Mouse (Mus musculus): ENCODE measurements at regions not wholly inside any gene's neighbourhood (a gene's known extent, or its start where the extent isn't known, plus 50 kb on each side); places are given as distances from the start of the nearest gene placed in this dataset.

DNA sequence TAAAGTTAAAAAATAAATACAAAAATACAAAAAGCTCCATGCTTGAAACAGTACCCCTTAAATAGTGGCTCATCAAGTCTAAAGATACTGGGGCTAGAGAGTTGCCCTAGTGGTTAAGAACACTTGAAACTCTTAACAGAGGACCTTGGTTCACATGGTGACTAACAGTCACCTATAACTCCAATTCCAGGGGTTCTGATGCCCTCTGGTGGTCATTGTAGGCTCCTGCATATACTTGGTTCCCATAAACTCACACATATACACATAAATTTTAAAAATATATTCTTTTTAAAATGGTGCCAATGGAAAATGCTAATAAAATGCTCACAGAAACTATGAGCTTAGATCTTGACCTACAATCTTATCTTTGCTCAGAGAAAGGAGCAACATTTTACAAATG lies 286.4 kb downstream of the Pdcd6ip start:
- ATAC-seq (ENCODE audit: low FRiP score), result no peak
- no peak overlapping the region for H3K27ac ChIP-seq (ENCODE audit: low read depth, low read length)
- no peaks in the 10 kb centered on the region for H3K27me3 ChIP-seq (ENCODE audit: control insufficient read depth, insufficient read depth, low read length)
- H3K4me3 ChIP-seq (ENCODE audit: low read depth, low read length), result no peak overlapping the region
- no peaks in the 10 kb centered on the region for H3K4me1 ChIP-seq (replicated peaks; ENCODE audit: control insufficient read depth, insufficient read depth, low read length)
- H3K36me3 ChIP-seq (ENCODE audit: control insufficient read depth, insufficient read depth, low read length), result no peaks in the 10 kb centered on the region
- no peak overlapping the region for H3K9ac ChIP-seq (ENCODE audit: low read depth, low read length)
- DNase-seq (ENCODE audit: low spot score), result peak; percentile 15
- H3K9me3 ChIP-seq (ENCODE audit: control insufficient read depth, low read length), result no peaks in the 10 kb centered on the region
- H3K4me2 ChIP-seq (replicated peaks; ENCODE audit: low read depth, low read length), result no peak overlapping the region

DNA sequence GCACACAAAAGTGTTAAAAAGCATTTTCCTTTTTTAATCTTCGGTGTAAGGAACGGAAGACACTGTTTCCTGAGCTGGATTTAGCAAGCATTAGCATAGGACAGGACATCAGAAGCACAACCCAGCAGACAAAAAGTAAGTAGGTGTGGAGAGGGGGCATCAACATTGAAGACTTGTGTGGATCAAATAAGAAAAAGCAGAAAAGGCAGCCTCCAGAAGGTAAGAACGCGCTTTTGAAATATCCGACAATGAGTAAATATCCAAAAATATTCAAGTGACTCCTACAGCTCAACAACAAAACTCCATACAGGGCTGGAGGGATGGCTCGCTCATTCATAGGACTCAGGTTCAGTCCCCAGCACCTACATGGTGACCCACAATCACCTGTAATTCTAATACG lies 286.9 kb downstream of the Pdcd6ip start:
- Histone ChIP-seq H3K4me3 (ENCODE audit: low read depth, low read length) (no peak overlapping the region), H3K4me1 (replicated peaks; ENCODE audit: control insufficient read depth, insufficient read depth, low read length) (no peaks in the 10 kb centered on the region), H3K27ac (ENCODE audit: low read depth, low read length) (no peak overlapping the region), H3K9ac (ENCODE audit: low read depth, low read length) (no peak overlapping the region), H3K36me3 (ENCODE audit: control insufficient read depth, insufficient read depth, low read length) (no peaks in the 10 kb centered on the region), H3K9me3 (ENCODE audit: control insufficient read depth, low read length) (no peaks in the 10 kb centered on the region), H3K4me2 (replicated peaks; ENCODE audit: low read depth, low read length) (no peak overlapping the region), H3K27me3 (ENCODE audit: control insufficient read depth, insufficient read depth, low read length) (no peaks in the 10 kb centered on the region)
- no peak for DNase-seq (ENCODE audit: low spot score)
- ATAC-seq (ENCODE audit: low FRiP score), result no peak
- WGBS, result 97% methylated on average over 7 of the region's 7 CpGs

DNA sequence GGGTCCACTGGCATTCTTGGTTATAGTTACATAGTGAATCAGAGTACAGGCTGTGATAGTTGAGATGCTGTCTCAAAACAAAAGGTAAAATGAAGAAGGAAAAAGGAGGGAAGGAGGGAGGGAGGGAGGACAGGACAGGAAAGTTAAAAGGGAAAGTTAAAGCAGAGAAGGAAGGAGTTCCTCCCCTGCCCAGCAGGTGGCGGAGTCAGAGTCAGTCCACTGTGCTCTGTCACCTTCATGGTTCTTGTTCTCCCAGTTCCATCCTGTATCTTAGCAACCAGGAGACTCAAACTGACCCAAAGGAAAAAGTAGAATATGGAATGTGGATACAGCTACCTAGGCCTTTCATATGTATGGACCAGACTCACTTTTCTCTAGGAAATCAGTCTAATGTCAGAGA lies 288.3 kb downstream of the Pdcd6ip start:
- Histone ChIP-seq H3K36me3 (ENCODE audit: control insufficient read depth, insufficient read depth, low read length) (no peaks in the 10 kb centered on the region), H3K27ac (ENCODE audit: low read depth, low read length) (no peak overlapping the region), H3K4me3 (ENCODE audit: low read depth, low read length) (no peak overlapping the region), H3K9ac (ENCODE audit: low read depth, low read length) (no peak overlapping the region), H3K9me3 (ENCODE audit: control insufficient read depth, low read length) (no peaks in the 10 kb centered on the region), H3K4me2 (replicated peaks; ENCODE audit: low read depth, low read length) (no peak overlapping the region), H3K4me1 (replicated peaks; ENCODE audit: control insufficient read depth, insufficient read depth, low read length) (no peaks in the 10 kb centered on the region), H3K27me3 (ENCODE audit: control insufficient read depth, insufficient read depth, low read length) (no peaks in the 10 kb centered on the region)
- WGBS, result 73% methylated on average over 1 of the region's 1 CpGs
- peak; percentile 22 for DNase-seq (ENCODE audit: low spot score)
- no peak for ATAC-seq (ENCODE audit: low FRiP score)

DNA sequence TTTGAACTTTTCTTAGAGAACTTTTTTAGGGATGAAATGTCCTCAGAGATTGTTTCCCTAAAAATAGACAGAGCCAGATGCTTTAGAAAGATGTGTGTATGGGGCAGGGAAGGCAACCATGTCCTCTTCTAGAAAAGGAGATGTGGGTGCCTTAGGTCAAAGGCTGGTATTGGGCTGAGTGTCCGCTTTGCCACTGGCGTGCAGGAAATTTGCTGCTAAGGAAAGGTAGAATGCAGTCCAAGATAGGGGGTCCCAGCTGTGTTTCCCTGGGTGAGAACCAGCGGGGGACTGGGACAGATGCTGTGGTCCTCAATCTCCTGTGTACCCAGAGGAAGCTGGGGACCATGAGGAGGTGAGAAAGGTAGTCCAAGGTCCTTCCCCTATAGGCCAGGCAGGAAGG lies 291.0 kb downstream of the Pdcd6ip start:
- Histone ChIP-seq H3K36me3 (ENCODE audit: control insufficient read depth, insufficient read depth, low read length) (no peaks in the 10 kb centered on the region), H3K4me2 (replicated peaks; ENCODE audit: low read depth, low read length) (no peak overlapping the region), H3K4me3 (ENCODE audit: low read depth, low read length) (no peak overlapping the region), H3K27me3 (ENCODE audit: control insufficient read depth, insufficient read depth, low read length) (no peaks in the 10 kb centered on the region), H3K4me1 (replicated peaks; ENCODE audit: control insufficient read depth, insufficient read depth, low read length) (no peaks in the 10 kb centered on the region), H3K9ac (ENCODE audit: low read depth, low read length) (no peak overlapping the region), H3K27ac (ENCODE audit: low read depth, low read length) (no peak overlapping the region), H3K9me3 (ENCODE audit: control insufficient read depth, low read length) (no peaks in the 10 kb centered on the region)
- DNase-seq (ENCODE audit: low spot score) (no peak), ATAC-seq (ENCODE audit: low FRiP score) (no peak)
- 86% methylated on average over 3 of the region's 3 CpGs for WGBS

DNA sequence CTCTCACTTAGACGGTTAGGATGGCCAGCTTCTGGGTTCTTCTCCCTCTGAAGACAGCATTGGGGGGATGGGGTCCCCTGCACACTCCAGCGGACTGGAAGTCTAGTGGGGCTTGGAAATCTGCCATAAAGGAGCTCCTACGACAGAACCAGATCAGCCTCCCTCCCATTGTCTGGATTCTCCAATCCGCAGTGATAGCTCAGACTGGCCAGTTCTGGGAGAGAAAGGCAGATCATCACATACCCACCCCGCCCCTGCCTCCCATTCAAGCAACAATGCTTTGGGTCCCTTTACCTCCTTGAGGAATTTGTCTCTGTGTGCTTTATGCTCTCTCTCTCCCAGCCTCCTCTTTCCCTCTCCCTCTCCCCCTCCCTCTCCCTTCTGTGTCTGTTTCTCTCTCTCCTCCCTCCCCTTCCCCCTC lies 292.5 kb downstream of the Pdcd6ip start:
- H3K4me2 ChIP-seq (replicated peaks; ENCODE audit: low read depth, low read length), result no peak overlapping the region
- H3K4me3 ChIP-seq (ENCODE audit: low read depth, low read length), result no peak overlapping the region
- H3K36me3 ChIP-seq (ENCODE audit: control insufficient read depth, insufficient read depth, low read length), result no peaks in the 10 kb centered on the region
- no peak overlapping the region for H3K9ac ChIP-seq (ENCODE audit: low read depth, low read length)
- H3K27me3 ChIP-seq (ENCODE audit: control insufficient read depth, insufficient read depth, low read length), result no peaks in the 10 kb centered on the region
- H3K9me3 ChIP-seq (ENCODE audit: control insufficient read depth, low read length), result no peaks in the 10 kb centered on the region
- WGBS, result 30% methylated on average over 5 of the region's 5 CpGs
- peak; percentile 25 for DNase-seq (ENCODE audit: low spot score)
- no peaks in the 10 kb centered on the region for H3K4me1 ChIP-seq (replicated peaks; ENCODE audit: control insufficient read depth, insufficient read depth, low read length)
- ATAC-seq (ENCODE audit: low FRiP score), result peak; percentile 78; the same call in 1 of the 2 replicates
- no peak overlapping the region for H3K27ac ChIP-seq (ENCODE audit: low read depth, low read length)

DNA sequence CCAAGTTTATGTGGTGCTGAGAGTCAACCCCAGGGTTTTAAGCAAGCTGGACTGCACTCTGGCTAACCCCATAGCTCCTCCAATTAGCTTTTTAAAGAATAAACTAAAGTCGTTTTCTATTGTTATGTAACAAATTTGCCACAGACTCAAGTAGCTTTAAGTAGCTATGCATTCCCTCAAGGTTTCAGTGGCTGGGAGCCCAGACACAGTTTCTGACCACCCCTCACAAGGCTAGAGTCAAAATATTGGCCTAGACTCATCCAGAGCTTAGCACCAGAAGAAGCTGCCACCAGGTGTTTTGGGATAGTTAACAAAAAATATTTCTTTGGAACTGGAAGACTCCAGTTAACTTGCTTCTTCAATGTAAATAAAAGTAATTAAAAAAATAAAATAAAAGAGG lies 293.4 kb downstream of the Pdcd6ip start:
- no peaks in the 10 kb centered on the region for H3K27me3 ChIP-seq (ENCODE audit: control insufficient read depth, insufficient read depth, low read length)
- DNase-seq (ENCODE audit: low spot score) (no peak), ATAC-seq (ENCODE audit: low FRiP score) (no peak)
- H3K4me1 ChIP-seq (replicated peaks; ENCODE audit: control insufficient read depth, insufficient read depth, low read length), result no peaks in the 10 kb centered on the region
- no peak overlapping the region for H3K27ac ChIP-seq (ENCODE audit: low read depth, low read length)
- H3K36me3 ChIP-seq (ENCODE audit: control insufficient read depth, insufficient read depth, low read length), result no peaks in the 10 kb centered on the region
- H3K4me3 ChIP-seq (ENCODE audit: low read depth, low read length), result no peak overlapping the region
- no peak overlapping the region for H3K4me2 ChIP-seq (replicated peaks; ENCODE audit: low read depth, low read length)
- H3K9ac ChIP-seq (ENCODE audit: low read depth, low read length), result no peak overlapping the region
- no peaks in the 10 kb centered on the region for H3K9me3 ChIP-seq (ENCODE audit: control insufficient read depth, low read length)
- 66% methylated on average over 1 of the region's 1 CpGs for WGBS

DNA sequence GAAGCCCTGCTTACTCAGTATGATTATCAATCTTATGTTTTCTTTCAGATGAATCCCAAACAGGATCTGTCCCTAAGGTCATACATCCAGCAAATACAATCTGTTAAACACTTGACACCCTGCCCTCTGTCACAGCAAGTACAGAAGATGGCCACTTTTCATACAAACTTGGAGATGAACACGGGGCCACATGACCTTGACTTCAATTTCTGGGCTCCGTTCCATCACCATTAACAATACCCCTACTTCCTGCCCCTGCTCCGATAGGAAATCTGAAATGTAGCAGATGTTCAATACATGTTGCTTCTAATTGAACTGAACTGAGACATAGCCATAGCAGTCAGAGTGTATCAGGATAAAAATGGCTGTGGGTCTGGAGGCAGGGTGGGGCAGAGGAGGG lies 294.2 kb downstream of the Pdcd6ip start:
- no peak for ATAC-seq (ENCODE audit: low FRiP score)
- Histone ChIP-seq H3K4me3 (ENCODE audit: low read depth, low read length) (no peak overlapping the region), H3K27me3 (ENCODE audit: control insufficient read depth, insufficient read depth, low read length) (no peaks in the 10 kb centered on the region), H3K27ac (ENCODE audit: low read depth, low read length) (no peak overlapping the region), H3K4me1 (replicated peaks; ENCODE audit: control insufficient read depth, insufficient read depth, low read length) (no peaks in the 10 kb centered on the region), H3K9ac (ENCODE audit: low read depth, low read length) (no peak overlapping the region), H3K9me3 (ENCODE audit: control insufficient read depth, low read length) (no peaks in the 10 kb centered on the region), H3K4me2 (replicated peaks; ENCODE audit: low read depth, low read length) (no peak overlapping the region), H3K36me3 (ENCODE audit: control insufficient read depth, insufficient read depth, low read length) (no peaks in the 10 kb centered on the region)
- no peak for DNase-seq (ENCODE audit: low spot score)
- WGBS, result 93% methylated on average over 3 of the region's 3 CpGs

DNA sequence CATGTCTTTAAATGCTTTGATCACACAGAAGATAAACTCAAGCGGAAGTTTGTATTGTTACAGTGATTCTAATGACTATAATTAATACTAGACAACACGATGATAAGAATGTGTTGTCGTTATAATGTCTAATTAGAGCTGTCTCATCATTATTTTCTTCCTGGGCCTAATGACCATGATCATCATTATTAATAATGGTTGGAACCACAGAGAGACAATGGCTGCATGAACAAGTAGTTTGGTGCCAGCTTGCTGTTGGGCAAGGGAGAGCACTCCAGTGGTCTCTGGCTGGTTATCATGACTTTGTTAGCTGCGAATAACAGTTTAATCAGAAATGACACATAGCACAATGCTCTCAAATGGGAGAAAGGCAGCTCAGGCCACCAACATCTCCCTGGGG lies 296.4 kb downstream of the Pdcd6ip start:
- DNase-seq (ENCODE audit: low spot score) (no peak), ATAC-seq (ENCODE audit: low FRiP score) (no peak)
- H3K27ac ChIP-seq (ENCODE audit: low read depth, low read length), result no peak overlapping the region
- H3K4me3 ChIP-seq (ENCODE audit: low read depth, low read length), result no peak overlapping the region
- H3K27me3 ChIP-seq (ENCODE audit: control insufficient read depth, insufficient read depth, low read length), result no peaks in the 10 kb centered on the region
- H3K36me3 ChIP-seq (ENCODE audit: control insufficient read depth, insufficient read depth, low read length), result no peaks in the 10 kb centered on the region
- no peak overlapping the region for H3K4me2 ChIP-seq (replicated peaks; ENCODE audit: low read depth, low read length)
- no peaks in the 10 kb centered on the region for H3K4me1 ChIP-seq (replicated peaks; ENCODE audit: control insufficient read depth, insufficient read depth, low read length)
- 82% methylated on average over 4 of the region's 4 CpGs for WGBS
- no peak overlapping the region for H3K9ac ChIP-seq (ENCODE audit: low read depth, low read length)
- H3K9me3 ChIP-seq (ENCODE audit: control insufficient read depth, low read length), result no peaks in the 10 kb centered on the region

DNA sequence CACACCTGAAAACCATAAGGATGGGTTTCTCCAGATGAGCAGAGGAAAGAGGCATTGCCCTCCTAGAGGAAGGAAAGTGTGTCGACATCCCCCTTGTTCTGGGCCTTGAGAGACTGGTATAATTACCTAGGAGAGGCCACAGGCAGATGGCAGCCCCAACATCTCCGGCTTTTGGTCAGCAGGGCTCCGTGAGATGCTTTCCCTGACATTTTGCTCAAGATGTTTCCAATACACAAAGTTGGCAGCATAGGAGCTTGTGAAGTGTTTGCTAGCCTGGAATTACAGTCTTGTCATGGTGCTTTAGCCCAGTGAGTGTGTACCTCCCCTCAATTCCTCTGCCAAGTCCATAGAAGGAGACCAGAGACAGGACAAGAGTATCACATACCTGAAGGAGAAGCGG lies 299.5 kb downstream of the Pdcd6ip start:
- 87% methylated on average over 4 of the region's 4 CpGs for WGBS
- no peak for ATAC-seq (ENCODE audit: low FRiP score)

More for the DNA sequence above, 299.5 kb downstream of the Pdcd6ip start:
- DNase-seq (ENCODE audit: low spot score), result no peak
- no peaks in the 10 kb centered on the region for H3K27me3 ChIP-seq (ENCODE audit: control insufficient read depth, insufficient read depth, low read length)
- no peak overlapping the region for H3K9ac ChIP-seq (ENCODE audit: low read depth, low read length)
- H3K36me3 ChIP-seq (ENCODE audit: control insufficient read depth, insufficient read depth, low read length), result no peaks in the 10 kb centered on the region
- H3K9me3 ChIP-seq (ENCODE audit: control insufficient read depth, low read length), result no peaks in the 10 kb centered on the region
- no peak overlapping the region for H3K27ac ChIP-seq (ENCODE audit: low read depth, low read length)
- no peak overlapping the region for H3K4me3 ChIP-seq (ENCODE audit: low read depth, low read length)
- H3K4me1 ChIP-seq (replicated peaks; ENCODE audit: control insufficient read depth, insufficient read depth, low read length), result no peaks in the 10 kb centered on the region
- no peak overlapping the region for H3K4me2 ChIP-seq (replicated peaks; ENCODE audit: low read depth, low read length)

Data from hindbrain, embryonic 11.5 days (tissue).